Mouse (Mus musculus) ovary, postnatal 10 days (tissue): ENCODE data around the gene Otof.
A peak's percentile ranks its signal among the peaks of the same experiment; 100 is the strongest.

ENCODE experiments used
- DNase-seq: peaks from one replicate; pipeline ENCODE4 v3.0.0; 2022; ENCODE audit warnings: low spot score

The Otof gene

DNA sequence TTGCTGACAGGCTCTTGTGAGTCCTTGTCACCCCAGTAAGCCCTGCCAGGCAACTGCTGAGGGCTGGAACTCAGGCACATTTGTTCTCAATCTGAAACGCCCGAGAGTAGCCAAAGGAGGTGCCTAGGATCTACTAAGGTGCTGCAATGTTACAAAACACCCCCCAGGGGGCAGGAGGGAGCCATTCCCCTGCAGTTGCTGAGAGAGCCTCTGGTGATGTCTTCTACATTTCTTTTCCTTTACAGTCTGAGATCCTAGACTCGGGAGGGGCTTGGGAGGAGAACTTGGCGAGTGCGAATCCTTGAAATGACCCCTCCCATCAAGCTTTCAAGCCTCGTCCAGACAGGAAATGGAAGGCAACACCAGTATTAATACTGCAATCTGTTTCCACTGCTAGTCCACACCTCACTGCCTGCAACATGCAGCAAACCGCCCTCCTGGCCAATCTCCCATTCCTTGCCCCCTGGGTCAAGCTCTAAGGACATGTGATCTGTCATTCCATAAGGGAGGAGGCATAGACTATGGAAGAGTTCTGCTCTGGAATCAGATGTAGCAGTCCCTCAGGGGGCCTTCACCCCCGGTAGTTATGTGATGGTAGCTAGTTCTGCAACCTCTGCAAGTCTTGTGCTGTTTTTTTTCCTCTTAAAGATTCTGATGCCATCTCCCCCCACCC lies 38.0 kb downstream of the Otof start:
- no peak for DNase-seq

DNA sequence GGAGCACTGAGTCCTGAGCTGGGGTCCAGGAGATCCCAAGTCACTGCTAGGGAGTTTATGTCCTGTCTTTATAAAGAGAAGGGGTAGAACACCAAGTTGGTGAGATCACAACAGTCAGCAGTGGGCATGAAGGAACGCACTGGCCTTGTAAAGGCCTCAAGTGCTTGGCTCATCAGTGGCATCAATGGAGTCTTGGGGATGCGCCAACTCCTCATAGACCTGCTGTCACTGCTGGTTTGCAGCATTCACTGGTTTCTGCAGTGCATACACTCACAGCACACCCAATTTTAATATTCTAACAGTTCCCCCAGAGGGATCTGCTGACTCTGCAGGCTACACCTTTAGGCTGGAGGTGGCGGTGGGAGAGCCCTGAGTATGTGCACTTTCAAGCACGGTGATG lies 38.6 kb downstream of the Otof start:
- DNase-seq: no peak

- no peak for DNase-seq
These were observed 45.1 kb downstream of the Otof start for GRCm38 (mm10) chr5:30416665-30417064.

DNA sequence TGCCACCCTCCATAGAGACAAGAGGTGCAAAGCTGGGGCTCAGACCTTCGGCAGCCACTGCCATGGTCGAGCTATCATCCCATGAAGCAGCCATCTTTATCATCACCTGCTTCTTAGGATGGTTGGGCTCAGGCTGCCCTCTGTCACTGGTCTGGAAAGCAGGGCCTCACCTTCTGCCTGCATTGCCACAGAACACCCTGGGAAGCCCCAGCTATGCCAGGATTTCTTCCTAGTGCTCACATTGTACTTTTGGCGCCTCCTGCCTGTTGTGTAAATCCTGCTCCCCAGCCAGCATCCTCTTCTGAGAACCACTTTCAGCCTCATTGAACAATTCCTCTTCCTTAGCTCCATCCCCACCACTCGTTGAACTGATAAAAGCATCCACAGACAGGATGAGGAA lies 45.9 kb downstream of the Otof start:
- DNase-seq: no peak

- no peak for DNase-seq
These were observed 46.4 kb downstream of the Otof start for GRCm38 (mm10) chr5:30415381-30415780.

DNA sequence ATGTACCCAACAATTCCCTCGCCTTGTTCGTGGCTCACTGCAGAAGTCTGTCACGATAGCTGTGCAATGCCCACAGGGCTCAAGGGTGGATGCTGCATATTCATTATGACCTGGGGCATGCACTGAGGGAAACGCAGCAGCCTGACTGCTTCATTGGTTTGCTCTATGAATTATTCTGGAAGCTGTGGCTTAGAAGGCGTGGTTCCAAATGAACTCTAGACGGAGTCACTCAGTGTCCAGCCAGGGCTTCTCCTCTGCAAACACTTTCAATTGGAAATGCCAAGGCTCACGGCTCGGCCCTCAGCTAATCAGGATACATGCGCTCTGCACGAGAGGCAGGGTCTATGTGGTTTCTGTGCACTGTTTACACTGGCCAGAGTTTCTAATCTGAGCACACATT lies 50.2 kb downstream of the Otof start:
- no peak for DNase-seq

DNA sequence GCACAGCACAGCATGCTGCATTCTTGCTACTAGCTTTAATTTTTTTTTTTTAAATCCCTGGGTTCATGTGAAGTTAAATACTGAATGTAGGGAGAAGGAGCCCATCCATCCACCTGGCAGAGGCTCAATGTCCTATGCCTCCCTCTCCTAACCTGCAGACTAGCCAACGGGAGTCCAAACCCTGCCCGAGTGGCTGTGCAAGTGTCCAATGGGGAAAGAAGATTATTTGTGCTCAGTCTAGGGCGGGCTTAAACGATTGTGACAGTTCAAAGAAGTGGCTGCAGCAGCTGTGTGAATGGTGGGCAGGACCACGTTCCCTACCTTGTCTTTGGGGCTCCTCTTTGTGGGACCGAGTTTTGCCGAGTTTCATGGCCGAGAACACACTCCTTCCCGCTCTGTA lies 54.9 kb downstream of the Otof start:
- DNase-seq: no peak

DNA sequence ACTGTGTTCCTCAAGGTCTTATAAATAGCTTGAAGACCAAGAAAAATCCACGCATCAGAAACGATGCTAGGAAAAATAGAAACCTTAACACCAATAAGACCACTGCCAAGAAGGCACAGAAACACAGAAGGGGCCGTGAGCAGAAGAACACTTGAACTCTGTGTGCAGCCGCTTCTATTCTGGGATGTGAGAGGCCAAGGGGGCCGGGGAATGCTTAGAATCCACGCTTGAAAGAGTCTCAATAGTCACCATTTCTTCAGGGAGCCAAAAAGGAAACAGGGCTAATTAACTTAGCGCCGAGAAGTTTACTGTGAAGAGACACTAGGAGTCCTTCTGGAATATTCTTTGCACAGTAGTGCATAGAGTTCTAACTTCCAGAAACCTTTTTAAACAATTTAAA lies 60.6 kb downstream of the Otof start:
- no peak for DNase-seq

- no peak for DNase-seq
These were observed 61.2 kb downstream of the Otof start for GRCm38 (mm10) chr5:30400521-30400920.

DNA sequence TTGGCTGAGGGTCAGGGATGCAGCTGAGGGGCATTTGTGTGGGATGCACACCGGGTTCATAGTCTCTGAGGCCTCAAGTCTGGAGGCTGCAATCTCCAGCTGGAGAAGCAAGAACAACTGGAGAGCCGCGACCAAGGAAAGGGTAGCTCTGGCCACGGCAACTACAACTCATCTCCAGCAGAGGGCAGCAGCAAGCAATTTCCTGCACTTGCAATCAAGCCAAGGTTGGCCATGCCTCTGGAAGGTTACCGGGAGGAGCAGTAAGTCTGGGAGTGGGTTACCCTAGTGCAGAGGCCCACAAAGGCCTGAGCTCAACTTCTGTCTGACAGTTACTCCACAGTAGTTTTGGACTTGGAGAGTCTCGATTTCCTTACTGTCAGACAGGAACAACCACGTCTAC lies 70.3 kb downstream of the Otof start:
- DNase-seq: peak; percentile 52

DNA sequence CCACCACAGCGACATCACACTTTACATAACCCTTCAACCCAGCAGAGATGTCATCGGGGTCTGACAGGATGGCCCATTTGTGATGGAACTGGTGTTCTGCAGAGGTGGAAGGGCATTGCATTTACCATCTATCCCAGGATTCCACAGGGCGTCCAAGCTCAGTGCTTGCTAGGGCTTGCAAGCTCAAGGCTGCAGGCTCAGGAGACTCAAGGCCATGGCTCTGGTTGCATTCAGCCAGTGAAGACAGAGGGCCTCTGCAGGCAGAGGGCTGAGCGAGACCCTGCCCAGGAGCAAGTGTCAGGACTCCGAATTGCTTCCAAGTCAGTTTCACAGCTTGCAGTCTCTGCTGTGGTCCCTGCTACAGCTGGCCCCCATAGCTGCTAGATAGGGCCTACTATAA lies 71.9 kb downstream of the Otof start:
- no peak for DNase-seq

GRCm38 (mm10) chr5:30387726-30388125 lies 74.0 kb downstream of the Otof start:
- no peak for DNase-seq

- DNase-seq: no peak
These were observed 78.9 kb downstream of the Otof start for GRCm38 (mm10) chr5:30382876-30383275.

DNA sequence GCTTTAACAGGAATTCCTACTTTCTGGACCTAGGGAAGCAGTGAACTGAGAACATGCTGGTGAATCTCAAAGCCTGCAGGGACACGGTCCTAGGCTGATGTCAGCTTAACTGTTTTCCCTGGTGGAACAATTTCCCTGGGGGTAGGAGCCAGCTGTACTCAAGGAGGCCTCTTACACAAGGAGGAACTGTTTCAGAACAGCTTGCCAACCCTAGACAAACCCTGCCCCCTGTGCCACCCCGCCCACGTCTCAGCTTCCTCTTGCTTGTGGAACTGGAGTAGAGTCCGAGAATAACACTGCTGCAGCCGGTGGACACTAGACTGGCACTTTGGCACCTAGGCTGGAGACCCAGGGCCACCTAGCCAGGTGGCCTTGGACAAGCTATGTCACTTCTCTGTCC lies 92.3 kb downstream of the Otof start:
- DNase-seq: no peak

DNA sequence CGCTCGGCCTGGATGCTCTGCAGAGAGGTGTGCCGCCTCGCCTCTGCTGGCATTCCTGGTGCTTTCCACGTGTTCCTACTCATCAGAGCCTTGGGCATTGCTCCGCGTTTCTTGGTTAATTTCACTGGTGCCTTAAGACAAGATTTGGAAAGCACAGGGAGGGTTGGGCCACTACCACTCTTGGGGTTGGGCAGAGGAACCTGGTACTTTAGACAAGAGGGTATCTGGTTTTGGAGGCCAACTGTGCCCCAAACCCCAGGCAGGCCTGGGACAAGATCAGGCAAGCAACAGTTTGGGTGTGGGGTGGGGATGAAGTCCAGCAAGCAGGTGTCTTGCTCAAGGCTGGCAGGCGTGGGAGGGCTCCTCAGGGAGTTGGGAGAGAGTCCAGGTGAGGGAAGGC lies 94.3 kb downstream of the Otof start:
- no peak for DNase-seq

DNA sequence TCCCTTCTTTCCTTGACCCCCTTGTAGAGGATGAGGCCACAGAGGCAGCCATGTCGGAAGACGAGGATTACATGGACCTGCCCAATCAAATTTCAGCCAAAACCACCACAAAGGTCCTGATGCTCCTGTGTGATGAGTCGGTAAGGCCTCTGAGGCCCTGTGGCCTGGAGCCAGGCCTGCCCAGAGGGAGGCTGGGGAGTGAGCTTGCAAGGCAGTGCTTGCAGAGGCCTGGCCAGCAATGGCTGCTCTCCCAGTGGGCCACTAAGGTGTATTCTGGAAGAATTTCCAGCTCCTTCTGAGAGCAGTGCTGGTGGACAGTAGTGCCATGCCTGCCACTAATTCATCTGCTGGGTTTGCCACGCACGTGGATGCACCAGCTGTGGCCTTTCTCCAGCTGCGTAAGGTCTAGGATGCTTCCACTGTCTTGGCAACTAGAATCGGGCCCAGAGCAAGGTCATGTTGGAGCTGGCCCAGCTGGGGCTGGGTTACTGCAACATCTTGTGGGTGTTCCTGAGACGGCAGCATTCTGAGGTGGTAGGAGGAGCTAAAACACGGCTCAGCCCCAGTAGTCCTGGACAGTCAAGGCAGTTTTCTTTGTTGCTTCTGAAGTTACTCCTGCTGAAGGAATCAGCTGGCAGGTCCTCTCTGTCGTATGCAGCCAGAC lies 103.2 kb downstream of the Otof start:
- DNase-seq: no peak

DNA sequence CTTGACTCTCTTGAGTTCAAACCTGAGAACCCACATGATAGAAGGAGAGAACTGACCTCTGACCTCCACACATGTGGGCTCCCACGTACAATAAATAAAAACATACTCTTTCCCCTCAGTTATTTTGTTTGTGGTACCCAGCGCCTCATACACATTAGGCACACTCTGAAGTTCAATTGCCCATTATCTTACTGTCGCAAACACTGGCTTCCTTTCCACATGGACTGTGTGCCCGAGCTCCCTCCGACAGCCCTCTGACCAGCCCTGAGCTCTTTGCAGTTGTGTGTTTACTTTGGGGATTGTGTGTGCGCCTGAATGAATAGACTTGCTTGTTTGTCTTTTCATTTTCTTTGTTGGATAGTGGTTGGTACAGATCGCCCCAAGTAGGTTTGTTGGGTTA lies 105.1 kb downstream of the Otof start:
- no peak for DNase-seq

DNA sequence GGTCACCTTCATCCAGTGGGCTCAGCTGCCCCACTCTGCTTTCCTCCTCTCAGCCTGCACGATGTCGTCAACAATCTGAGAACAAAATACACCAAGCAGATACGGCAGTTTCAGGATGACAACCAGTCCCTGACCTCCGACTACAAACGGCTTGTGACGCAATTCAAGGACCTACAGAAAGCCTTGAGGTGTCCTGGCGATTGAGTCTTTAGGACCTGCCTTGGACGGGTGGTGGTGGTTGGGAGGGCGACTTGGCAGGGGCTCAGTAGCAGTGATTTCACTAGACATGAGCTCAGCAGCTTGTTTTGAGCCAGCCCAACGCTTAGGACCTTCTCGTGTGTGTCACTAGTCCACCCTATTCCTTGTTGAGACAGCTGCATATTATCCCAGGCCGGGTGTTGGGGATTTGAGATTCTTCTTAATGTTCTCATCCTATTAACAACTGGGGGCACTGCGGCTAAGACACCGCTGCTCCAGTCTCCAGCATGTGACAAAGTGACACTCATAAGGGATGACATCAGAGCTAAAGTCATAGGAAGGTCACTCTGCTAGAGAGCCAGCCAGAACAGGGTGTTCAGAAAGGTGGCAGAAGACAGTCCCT lies 106.1 kb downstream of the Otof start:
- no peak for DNase-seq

- DNase-seq: no peak
These were observed 106.6 kb downstream of the Otof start for GRCm38 (mm10) chr5:30355114-30355513.

- no peak for DNase-seq
These were observed 108.1 kb downstream of the Otof start for GRCm38 (mm10) chr5:30353605-30354004.

GRCm38 (mm10) chr5:30343886-30344285 lies 117.8 kb downstream of the Otof start:
- DNase-seq: no peak

DNA sequence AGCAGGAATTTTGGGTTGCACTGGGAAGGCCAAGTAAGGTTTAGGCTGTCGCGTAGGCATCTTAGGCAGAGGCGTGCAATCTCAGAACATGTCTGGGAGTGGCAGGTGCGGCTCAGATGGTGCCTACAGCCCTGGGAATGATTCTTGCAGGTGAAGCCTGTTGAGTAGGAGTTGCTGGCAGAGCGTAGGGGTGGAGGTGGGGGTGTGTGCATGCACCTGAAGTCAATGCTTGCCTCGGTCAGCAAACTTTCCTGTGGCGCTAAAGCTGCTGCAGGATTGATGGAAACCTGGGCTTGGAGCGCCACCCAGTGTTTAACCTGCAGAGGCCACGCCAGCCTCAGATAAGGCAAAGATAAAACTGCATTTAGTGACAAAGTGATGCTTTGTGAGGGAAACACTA lies 118.6 kb downstream of the Otof start:
- peak; percentile 15 for DNase-seq

DNA sequence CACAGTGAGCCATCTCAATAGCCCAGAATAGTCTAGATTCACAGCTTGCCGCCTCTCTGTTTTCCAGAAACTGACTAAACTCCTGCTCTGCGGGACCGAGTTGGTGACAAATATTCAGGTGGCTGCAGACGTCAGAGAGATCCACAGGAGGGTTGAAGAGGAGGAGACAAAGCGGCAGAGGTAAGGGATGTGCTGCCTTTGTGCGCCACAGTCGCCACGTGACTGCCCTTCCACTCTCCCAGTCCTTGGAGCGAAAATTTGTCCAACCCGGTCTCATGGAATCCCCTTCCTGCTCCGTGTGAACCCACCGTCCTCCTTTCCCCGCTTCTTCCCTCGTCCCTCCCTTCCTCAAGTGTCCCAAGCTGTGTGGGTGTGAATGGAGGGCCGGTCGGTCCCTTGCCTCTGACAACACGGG lies 119.1 kb downstream of the Otof start:
- DNase-seq: no peak
